Mouse (Mus musculus) kidney, adult 2 months (tissue): ENCODE results near the gene Coro2b.

Experiments
- CTCF ChIP-seq: fragments of 200-500 bp; conservative IDR thresholded peaks from 2 replicates; pipeline ENCODE4 v1.5.1; 2011; ENCODE audit warnings: low read depth, mild to moderate bottlenecking, control low read depth, low read length, moderate library complexity, mixed read lengths; ENCODE audit not compliant: insufficient read depth, insufficient read length
- POLR2A ChIP-seq: fragments of 200-500 bp; IDR thresholded peaks from one replicate; pipeline ENCODE4 v1.6.1; 2011; ENCODE audit warnings: low read depth, low read length, control low read depth

DNA sequence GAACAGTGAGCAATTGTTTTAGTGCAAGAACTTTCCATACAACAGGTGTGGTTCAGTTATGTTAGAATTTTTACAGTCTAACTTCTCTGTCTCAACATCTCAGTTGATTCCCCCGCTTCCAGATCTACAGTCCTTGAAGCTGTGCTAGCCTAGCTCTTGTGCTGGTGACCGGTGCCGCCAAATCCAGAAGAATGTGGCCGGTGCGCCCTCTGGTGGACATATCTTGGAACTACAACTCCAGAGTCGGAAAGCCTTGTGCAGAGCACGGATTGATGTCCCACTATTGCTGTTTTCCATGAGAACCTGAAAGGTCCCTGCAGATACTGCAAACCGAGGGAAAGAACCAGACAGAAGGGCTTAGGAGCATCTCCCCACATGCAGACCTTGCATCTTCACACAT lies 13.0 kb upstream of the Coro2b start:
- TF ChIP-seq CTCF, result peak; percentile 92
- TF ChIP-seq POLR2A, result no peak
